ENCODE assay signal across 10 mouse cellular contexts in the genomic region with DNA sequence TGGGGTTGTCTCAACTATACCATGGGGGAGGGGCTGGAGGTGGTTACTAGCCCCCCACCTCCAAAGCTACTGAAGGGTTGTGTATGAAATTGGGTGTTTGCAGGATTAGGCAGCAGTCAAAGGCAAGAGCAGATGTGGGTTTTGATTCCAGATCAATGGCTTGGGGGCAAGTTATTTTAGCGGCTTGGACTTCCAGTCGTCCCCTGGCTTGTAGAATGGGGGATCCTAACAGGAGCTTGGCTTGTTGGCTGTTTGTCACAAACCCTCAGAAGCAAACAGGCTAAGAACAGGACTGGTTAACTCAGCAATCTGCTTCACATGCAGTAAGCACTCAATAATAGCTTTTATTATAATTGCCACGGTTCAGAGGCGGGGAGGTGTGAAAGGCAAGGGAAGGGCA. TPM values are rescaled to one million over a fixed set of nuclear protein-coding genes. Genes with fewer than 3 reads are reported as not detected.
A peak's percentile ranks its signal among the peaks of the same experiment; 100 is the strongest.
DNase-seq lines count a peak whose midpoint lies in the region; ATAC-seq and TF ChIP-seq lines count a peak whose summit lies in the region.
"Had no signal": no experiment of that assay in that cellular context is flagged by ENCODE, and none has a peak within 500 bp of the region (broad histone marks: within the 10 kb centered on the region; RNA-seq: fewer than 3 reads in every experiment).

No protein-coding gene starts in this region.

- no peaks in the 10 kb centered on the region for H3K27me3 ChIP-seq in heart, embryonic 12.5 days (replicated peaks)
- H3K27me3 ChIP-seq in heart, adult 2 months (ENCODE audit: control insufficient read depth, insufficient read depth, low read length) = no peaks in the 10 kb centered on the region
- no peaks in the 10 kb centered on the region for H3K27me3 ChIP-seq in embryonic facial prominence, embryonic 13.5 days
- H3K27me3 ChIP-seq in hindbrain, embryonic 15.5 days = no peaks in the 10 kb centered on the region
- no peaks in the 10 kb centered on the region for H3K27me3 ChIP-seq in midbrain, embryonic 16.5 days (ENCODE audit: control insufficient read depth, insufficient read depth, low read depth, low read length)
- H3K27me3 ChIP-seq: Patski had no signal

- H3K27ac ChIP-seq in heart, embryonic 12.5 days (ENCODE audit: poor library complexity, severe bottlenecking) = no peak overlapping the region
- H3K27ac ChIP-seq in heart, adult 2 months = no peak overlapping the region
- H3K27ac ChIP-seq in embryonic facial prominence, embryonic 13.5 days = no peak overlapping the region; the same call in 1 of the 2 replicates
- peak overlapping the region; percentile 95 for H3K27ac ChIP-seq in hindbrain, embryonic 15.5 days (replicated peaks)
- peak overlapping the region; percentile 97 for H3K27ac ChIP-seq in midbrain, embryonic 16.5 days (ENCODE audit: low read length)

- peak overlapping the region; percentile 92; the same call in 1 of the 2 replicates for H3K4me2 ChIP-seq in heart, embryonic 12.5 days
- peak overlapping the region; percentile 66 for H3K4me2 ChIP-seq in embryonic facial prominence, embryonic 13.5 days
- H3K4me2 ChIP-seq in hindbrain, embryonic 15.5 days = peak overlapping the region; percentile 74
- H3K4me2 ChIP-seq in midbrain, embryonic 16.5 days (ENCODE audit: low read length) = peak overlapping the region; percentile 73

- intact Hi-C loops in heart, adult 2 months (cut with DNase I) = no loop called here

- TF ChIP-seq CTCF in heart, adult 2 months (IDR thresholded peaks at IDR 0.05) = no peak

- no peak for TF ChIP-seq EP300 in heart, adult 2 months (IDR thresholded peaks at IDR 0.05; ENCODE audit: insufficient read depth, low read depth, low read length)

- peak overlapping the region; percentile 31; the same call in 1 of the 2 replicates for H3K9ac ChIP-seq in heart, embryonic 12.5 days
- no peak overlapping the region for H3K9ac ChIP-seq in heart, adult 2 months (ENCODE audit: low read depth, low read length)
- H3K9ac ChIP-seq in embryonic facial prominence, embryonic 13.5 days = peak overlapping the region; percentile 91
- peak overlapping the region; percentile 80 for H3K9ac ChIP-seq in hindbrain, embryonic 15.5 days
- H3K9ac ChIP-seq in midbrain, embryonic 16.5 days (ENCODE audit: low read depth, low read length) = peak overlapping the region; percentile 96

- no peaks in the 10 kb centered on the region for H3K9me3 ChIP-seq in heart, embryonic 12.5 days (replicated peaks)
- no peaks in the 10 kb centered on the region for H3K9me3 ChIP-seq in embryonic facial prominence, embryonic 13.5 days
- no peaks in the 10 kb centered on the region for H3K9me3 ChIP-seq in hindbrain, embryonic 15.5 days
- H3K9me3 ChIP-seq in midbrain, embryonic 16.5 days (replicated peaks; ENCODE audit: control insufficient read depth, low read length, poor library complexity, severe bottlenecking) = no peaks in the 10 kb centered on the region

- H3K36me3 ChIP-seq in heart, embryonic 12.5 days = peaks cover 59% of the 10 kb centered on the region
- H3K36me3 ChIP-seq in heart, adult 2 months (ENCODE audit: control insufficient read depth, insufficient read depth, low read length) = no peaks in the 10 kb centered on the region
- H3K36me3 ChIP-seq in embryonic facial prominence, embryonic 13.5 days = peaks cover 59% of the 10 kb centered on the region
- peaks cover 41% of the 10 kb centered on the region for H3K36me3 ChIP-seq in hindbrain, embryonic 15.5 days
- H3K36me3 ChIP-seq in midbrain, embryonic 16.5 days (ENCODE audit: control insufficient read depth, insufficient read depth, low read length) = peaks cover 10% of the 10 kb centered on the region; the same call in 1 of the 2 replicates

- TF ChIP-seq POLR2A in heart, adult 2 months (IDR thresholded peaks at IDR 0.05; ENCODE audit: insufficient read depth, low read depth, low read length) = no peak

- H3K4me3 ChIP-seq in heart, embryonic 12.5 days = 0 out of 2 replicates have a peak overlapping the region, but pooled peaks have one; percentile 74
- H3K4me3 ChIP-seq in heart, adult 2 months = no peak overlapping the region
- peak overlapping the region; percentile 84; the same call in 1 of the 2 replicates for H3K4me3 ChIP-seq in embryonic facial prominence, embryonic 13.5 days
- peak overlapping the region; percentile 79 for H3K4me3 ChIP-seq in hindbrain, embryonic 15.5 days
- H3K4me3 ChIP-seq in midbrain, embryonic 16.5 days (ENCODE audit: low read depth, low read length) = peak overlapping the region; percentile 87

- 0 out of 2 replicates have a peak, but pooled peaks cover 2% of the 10 kb centered on the region for H3K79me2 ChIP-seq in heart, adult 2 months (replicated peaks; ENCODE audit: control insufficient read depth, insufficient read depth, low read length)

- H3K4me1 ChIP-seq in heart, embryonic 12.5 days (replicated peaks) = peaks cover 36% of the 10 kb centered on the region
- peaks cover 8% of the 10 kb centered on the region for H3K4me1 ChIP-seq in heart, adult 2 months (ENCODE audit: control insufficient read depth, insufficient read depth, low read length)
- peaks cover 41% of the 10 kb centered on the region for H3K4me1 ChIP-seq in embryonic facial prominence, embryonic 13.5 days
- peaks cover 50% of the 10 kb centered on the region for H3K4me1 ChIP-seq in hindbrain, embryonic 15.5 days (replicated peaks)
- peaks cover 39% of the 10 kb centered on the region for H3K4me1 ChIP-seq in midbrain, embryonic 16.5 days (ENCODE audit: control insufficient read depth, insufficient read depth, low read length)

- DNase-seq in heart, adult 2 months = no peak
- no peak for DNase-seq in embryo, embryonic 10 days (ENCODE audit: low spot score)
- DNase-seq: lung, postnatal 14 days had no signal

- ATAC-seq in heart, embryonic 12.5 days (ENCODE audit: insufficient number of reproducible peaks, low FRiP score) = no peak
- no peak for ATAC-seq in embryonic facial prominence, embryonic 13.5 days (ENCODE audit: insufficient number of reproducible peaks, insufficient read depth, low FRiP score, low TSS enrichment, low read depth)
- ATAC-seq in hindbrain, embryonic 15.5 days (ENCODE audit: low FRiP score, low read depth) = no peak
- no peak for ATAC-seq in midbrain, embryonic 16.5 days
- no peak for ATAC-seq in activated CD4-positive, CD25-positive, alpha-beta regulatory T cell, adult 4 months
- no peak for ATAC-seq in erythroid progenitor cell, adult 5-6 weeks (replicated peaks; ENCODE audit: low FRiP score, poor library complexity, severe bottlenecking)
- ATAC-seq: Patski had no signal

- WGBS in heart, embryonic 12.5 days = 88% methylated on average over 4 of the region's 4 CpGs
- WGBS in heart, adult 2 months = 87% methylated on average over 4 of the region's 4 CpGs
- WGBS in embryonic facial prominence, embryonic 13.5 days = 56% methylated on average over 4 of the region's 4 CpGs
- 56% methylated on average over 4 of the region's 4 CpGs for WGBS in hindbrain, embryonic 15.5 days
- WGBS in midbrain, embryonic 16.5 days = 58% methylated on average over 4 of the region's 4 CpGs

RNA-seq across cellular contexts. Expression of a gene that starts 1.7 kb away (rescaled TPM):
- polyA plus RNA-seq in heart, embryonic 12.5 days (2016; fragmentation: Nextera tagmentation; extraction: Ambion mirVana) = 36.1 and 36.2 TPM in 2 replicates
- under 1 TPM; 0.60 to 0.91 TPM for total RNA-seq in heart, adult 2 months (2021)
- polyA plus RNA-seq in heart, adult 2 months (2012; rRNA removed) = 5.2 and 5.7 TPM in 2 replicates
- 104 and 110 TPM in 2 replicates for polyA plus RNA-seq in embryonic facial prominence, embryonic 13.5 days (2015; fragmentation: Nextera tagmentation; extraction: Ambion mirVana)
- polyA plus RNA-seq in hindbrain, embryonic 15.5 days (2015; fragmentation: Nextera tagmentation; extraction: Ambion mirVana) = 270 and 299 TPM in 2 replicates
- 258 and 267 TPM in 2 replicates for polyA plus RNA-seq in midbrain, embryonic 16.5 days (2015; fragmentation: Nextera tagmentation; extraction: Ambion mirVana)
- polyA plus RNA-seq in activated CD4-positive, CD25-positive, alpha-beta regulatory T cell, adult 4 months (2017; shearing (Covaris generic)) = under 1 TPM in 1 of 2 experiments, not detected in 1; 0.83 TPM
- not detected in 2 replicates for total RNA-seq in erythroid progenitor cell, adult 5-6 weeks (2015; ENCODE audit: low replicate concordance)
- total RNA-seq in erythroid progenitor cell, adult 5-6 weeks (2017; ENCODE audit: low replicate concordance) = 1.1 TPM in 1 of 2 replicates, not detected in the other

RNA-seq across cellular contexts. Expression of a gene that starts 4.5 kb away (rescaled TPM):
- 41.0 and 41.5 TPM in 2 replicates for polyA plus RNA-seq in heart, embryonic 12.5 days (2016; fragmentation: Nextera tagmentation; extraction: Ambion mirVana)
- total RNA-seq in heart, adult 2 months (2021) = 10 to 100 TPM; 14.7 to 16.2 TPM
- polyA plus RNA-seq in heart, adult 2 months (2012; rRNA removed) = 18.5 and 38.1 TPM in 2 replicates
- 56.1 and 65.7 TPM in 2 replicates for polyA plus RNA-seq in embryonic facial prominence, embryonic 13.5 days (2015; fragmentation: Nextera tagmentation; extraction: Ambion mirVana)
- 64.5 and 75.6 TPM in 2 replicates for polyA plus RNA-seq in hindbrain, embryonic 15.5 days (2015; fragmentation: Nextera tagmentation; extraction: Ambion mirVana)
- polyA plus RNA-seq in midbrain, embryonic 16.5 days (2015; fragmentation: Nextera tagmentation; extraction: Ambion mirVana) = 62.2 and 62.9 TPM in 2 replicates
- 10 to 100 TPM; 10.4 to 11.0 TPM for polyA plus RNA-seq in activated CD4-positive, CD25-positive, alpha-beta regulatory T cell, adult 4 months (2017; shearing (Covaris generic))
- 4.2 and 10.5 TPM in 2 replicates for total RNA-seq in erythroid progenitor cell, adult 5-6 weeks (2015; ENCODE audit: low replicate concordance)
- 3.2 and 6.7 TPM in 2 replicates for total RNA-seq in erythroid progenitor cell, adult 5-6 weeks (2017; ENCODE audit: low replicate concordance)

RNA-seq across cellular contexts. Expression of a gene that starts 9.3 kb away (rescaled TPM):
- polyA plus RNA-seq in heart, embryonic 12.5 days (2016; fragmentation: Nextera tagmentation; extraction: Ambion mirVana) = 3.1 and 4.6 TPM in 2 replicates
- total RNA-seq in heart, adult 2 months (2021) = 1 to 10 TPM; 2.7 to 3.8 TPM
- 10.0 and 12.1 TPM in 2 replicates for polyA plus RNA-seq in heart, adult 2 months (2012; rRNA removed)
- polyA plus RNA-seq in embryonic facial prominence, embryonic 13.5 days (2015; fragmentation: Nextera tagmentation; extraction: Ambion mirVana) = 4.6 and 7.3 TPM in 2 replicates
- 4.3 and 4.8 TPM in 2 replicates for polyA plus RNA-seq in hindbrain, embryonic 15.5 days (2015; fragmentation: Nextera tagmentation; extraction: Ambion mirVana)
- 4.1 and 5.2 TPM in 2 replicates for polyA plus RNA-seq in midbrain, embryonic 16.5 days (2015; fragmentation: Nextera tagmentation; extraction: Ambion mirVana)
- polyA plus RNA-seq in activated CD4-positive, CD25-positive, alpha-beta regulatory T cell, adult 4 months (2017; shearing (Covaris generic)) = 1 to 10 TPM; 3.5 to 6.8 TPM
- total RNA-seq in erythroid progenitor cell, adult 5-6 weeks (2015; ENCODE audit: low replicate concordance) = not detected in 2 replicates
- not detected in 2 replicates for total RNA-seq in erythroid progenitor cell, adult 5-6 weeks (2017; ENCODE audit: low replicate concordance)

RNA-seq across cellular contexts. Expression of a gene that starts 18.4 kb away (rescaled TPM):
- polyA plus RNA-seq in heart, embryonic 12.5 days (2016; fragmentation: Nextera tagmentation; extraction: Ambion mirVana) = 59.0 and 66.8 TPM in 2 replicates
- total RNA-seq in heart, adult 2 months (2021) = 100 to 1,000 TPM in 1 of 2 experiments, 10 to 100 TPM in 1; 92.4 to 105 TPM
- 92.8 and 117 TPM in 2 replicates for polyA plus RNA-seq in heart, adult 2 months (2012; rRNA removed)
- polyA plus RNA-seq in embryonic facial prominence, embryonic 13.5 days (2015; fragmentation: Nextera tagmentation; extraction: Ambion mirVana) = 65.7 and 67.6 TPM in 2 replicates
- 40.1 and 41.8 TPM in 2 replicates for polyA plus RNA-seq in hindbrain, embryonic 15.5 days (2015; fragmentation: Nextera tagmentation; extraction: Ambion mirVana)
- polyA plus RNA-seq in midbrain, embryonic 16.5 days (2015; fragmentation: Nextera tagmentation; extraction: Ambion mirVana) = 45.3 and 48.1 TPM in 2 replicates
- polyA plus RNA-seq in activated CD4-positive, CD25-positive, alpha-beta regulatory T cell, adult 4 months (2017; shearing (Covaris generic)) = 10 to 100 TPM; 74.9 to 77.5 TPM
- total RNA-seq in erythroid progenitor cell, adult 5-6 weeks (2015; ENCODE audit: low replicate concordance) = 30.6 and 42.9 TPM in 2 replicates
- 28.4 and 36.9 TPM in 2 replicates for total RNA-seq in erythroid progenitor cell, adult 5-6 weeks (2017; ENCODE audit: low replicate concordance)

RNA-seq across cellular contexts. Expression of a gene that starts 18.7 kb away (rescaled TPM):
- polyA plus RNA-seq in heart, embryonic 12.5 days (2016; fragmentation: Nextera tagmentation; extraction: Ambion mirVana) = 0.58 TPM in 1 of 2 replicates, not detected in the other
- total RNA-seq in heart, adult 2 months (2021) = under 1 TPM in 1 of 2 experiments, not detected in 1; 0.45 TPM
- polyA plus RNA-seq in heart, adult 2 months (2012; rRNA removed) = 0.64 and 2.6 TPM in 2 replicates
- 1.8 and 2.0 TPM in 2 replicates for polyA plus RNA-seq in embryonic facial prominence, embryonic 13.5 days (2015; fragmentation: Nextera tagmentation; extraction: Ambion mirVana)
- 0.83 and 0.92 TPM in 2 replicates for polyA plus RNA-seq in hindbrain, embryonic 15.5 days (2015; fragmentation: Nextera tagmentation; extraction: Ambion mirVana)
- 0.73 and 1.8 TPM in 2 replicates for polyA plus RNA-seq in midbrain, embryonic 16.5 days (2015; fragmentation: Nextera tagmentation; extraction: Ambion mirVana)
- 1 to 10 TPM in 1 of 2 experiments, under 1 TPM in 1; 0.61 to 1.3 TPM for polyA plus RNA-seq in activated CD4-positive, CD25-positive, alpha-beta regulatory T cell, adult 4 months (2017; shearing (Covaris generic))
- total RNA-seq in erythroid progenitor cell, adult 5-6 weeks (2015; ENCODE audit: low replicate concordance) = 2.5 TPM in 1 of 2 replicates, not detected in the other
- not detected in 2 replicates for total RNA-seq in erythroid progenitor cell, adult 5-6 weeks (2017; ENCODE audit: low replicate concordance)
- polyA plus RNA-seq: Patski had no signal

Comparison
In these comparisons a context has a peak if more than half of its experiments do, and no peak if none do; other contexts are left out.
1. H3K27ac ChIP-seq: peak in hindbrain, embryonic 15.5 days (single experiment) and midbrain, embryonic 16.5 days (single experiment); none in heart, embryonic 12.5 days (single experiment), heart, adult 2 months (single experiment) and embryonic facial prominence, embryonic 13.5 days (single experiment).
2. Peak in every context shown above with its lines, with median percentiles within 50 percentile points of each other: H3K4me2 ChIP-seq.